Mouse (Mus musculus) erythroblast, embryonic 14.5 days (primary cell): ENCODE data around the gene Sh3rf1.

Experiments
- GATA1 ChIP-seq: IDR thresholded peaks from 2 replicates; pipeline ENCODE4 v1.6.1; 2012; ENCODE audit warnings: low read length, inconsistent platforms, mixed read lengths
- TAL1 ChIP-seq: IDR thresholded peaks from 3 replicates; pipeline ENCODE4 v1.6.1; 2012; ENCODE audit warnings: low read length, inconsistent platforms, mixed read lengths

- TF ChIP-seq GATA1 = no peak
- TF ChIP-seq TAL1 = no peak
Observed at GRCm38 (mm10) chr8:61175876-61176275, 47.8 kb upstream of the Sh3rf1 start.
